Mouse (Mus musculus) liver, embryonic 16.5 days (tissue): Measurements from ENCODE around the gene Ccdc171. TPM values are rescaled to one million over a fixed set of nuclear protein-coding genes. Genes with fewer than 3 reads are reported as not detected.
A peak's percentile ranks its signal among the peaks of the same experiment; 100 is the strongest.
"Not testable (repeated sequence)": the region's sequence is repeated elsewhere in the genome, so short reads cannot be mapped to it uniquely, and the experiment has no call there.

Experiments used
- ATAC-seq: fragments of 200-750 bp; cut with Nextera tagmentation; 2 replicates; pipeline ENCODE4 v1.8.0; 2017; ENCODE audit warnings: low read depth, mild to moderate bottlenecking, moderate number of reproducible peaks, moderate library complexity
- H3K27ac ChIP-seq: fragments of 300-500 bp; sonication (generic); 2 replicates; pipeline ENCODE4 v1.5.1; 2014; ENCODE audit warnings: mild to moderate bottlenecking, low read length
- H3K27me3 ChIP-seq: fragments of 300-500 bp; sonication (generic); 2 replicates; pipeline ENCODE4 v1.6.1; 2014; ENCODE audit warnings: low read depth, low read length, mixed read lengths; ENCODE audit not compliant: control insufficient read depth, insufficient read depth
- H3K36me3 ChIP-seq: fragments of 300-500 bp; sonication (generic); 2 replicates; pipeline ENCODE4 v1.6.1; 2014; ENCODE audit warnings: mild to moderate bottlenecking; ENCODE audit not compliant: control insufficient read depth, insufficient read depth
- H3K4me1 ChIP-seq: fragments of 300-500 bp; sonication (generic); 2 replicates; pipeline ENCODE4 v1.6.1; 2014; ENCODE audit warnings: low read depth, low read length, mixed read lengths; ENCODE audit not compliant: control insufficient read depth
- H3K4me2 ChIP-seq: fragments of 300-500 bp; sonication (generic); 2 replicates; pipeline ENCODE4 v1.6.1; 2014; ENCODE audit warnings: low read depth, low read length, mixed read lengths
- H3K4me3 ChIP-seq: fragments of 300-500 bp; sonication (generic); 2 replicates; pipeline ENCODE4 v1.5.1; 2014; ENCODE audit warnings: low read depth, mild to moderate bottlenecking, low read length
- H3K9ac ChIP-seq: fragments of 300-500 bp; sonication (generic); 2 replicates; pipeline ENCODE4 v1.6.1; 2014; ENCODE audit warnings: low read depth, low read length
- H3K9me3 ChIP-seq: fragments of 300-500 bp; sonication (generic); replicated peaks from 2 replicates; pipeline ENCODE4 v1.6.1; 2016; ENCODE audit warnings: low read length; ENCODE audit not compliant: control insufficient read depth
- WGBS: fragments of 180-500 bp; shearing (Covaris S2); extraction: QIAGEN DNeasy Blood & Tissue Kit; methylation state at CpG from one replicate; pipeline ENCODE4 v1.1.7; 2014; ENCODE audit not compliant: insufficient replicate concordance; 5-methylcytosine and 5-hydroxymethylcytosine counted together
- polyA plus RNA-seq: library from polyadenylated mRNA; unstranded; fragments of >200 nt; fragmentation: Nextera tagmentation; extraction: Ambion mirVana; gene quantifications from 2 replicates; pipeline ENCODE4 v1.2.1, GENCODE M21; 2015

The Ccdc171 gene
- polyA plus RNA-seq, 1 experiment from 2014 or later = 1.0 TPM

GRCm38 (mm10) chr4:83519807-83520206, 5.5 kb upstream of the Ccdc171 start:
- Histone ChIP-seq H3K27me3 (no peaks in the 10 kb centered on the region), H3K4me1 (peaks cover 9% of the 10 kb centered on the region), H3K36me3 (no peaks in the 10 kb centered on the region), H3K9me3 (no peaks in the 10 kb centered on the region), H3K4me2 (no peak overlapping the region), H3K4me3 (no peak overlapping the region), H3K27ac (no peak overlapping the region), H3K9ac (no peak overlapping the region)
- no peak for ATAC-seq

- no peak for ATAC-seq
These were observed 5.0 kb upstream of the Ccdc171 start for GRCm38 (mm10) chr4:83520308-83520707.

GRCm38 (mm10) chr4:83522066-83522465, 3.3 kb upstream of the Ccdc171 start:
- Histone ChIP-seq H3K27ac (no peak overlapping the region), H3K4me2 (no peak overlapping the region), H3K4me3 (no peak overlapping the region), H3K9me3 (no peaks in the 10 kb centered on the region), H3K27me3 (no peaks in the 10 kb centered on the region), H3K36me3 (no peaks in the 10 kb centered on the region), H3K4me1 (peaks cover 22% of the 10 kb centered on the region), H3K9ac (no peak overlapping the region)
- no peak for ATAC-seq
- WGBS = 53% methylated on average over 5 of the region's 5 CpGs

More at GRCm38 (mm10) chr4:83520308-83520707, 5.0 kb upstream of the Ccdc171 start:
- H3K4me3 ChIP-seq = no peak overlapping the region
- no peak overlapping the region for H3K4me2 ChIP-seq
- no peak overlapping the region for H3K27ac ChIP-seq
- H3K4me1 ChIP-seq = peaks cover 10% of the 10 kb centered on the region
- no peaks in the 10 kb centered on the region for H3K9me3 ChIP-seq
- H3K9ac ChIP-seq = no peak overlapping the region
- H3K36me3 ChIP-seq = no peaks in the 10 kb centered on the region
- 74% methylated on average over 4 of the region's 4 CpGs for WGBS
- no peaks in the 10 kb centered on the region for H3K27me3 ChIP-seq

DNA sequence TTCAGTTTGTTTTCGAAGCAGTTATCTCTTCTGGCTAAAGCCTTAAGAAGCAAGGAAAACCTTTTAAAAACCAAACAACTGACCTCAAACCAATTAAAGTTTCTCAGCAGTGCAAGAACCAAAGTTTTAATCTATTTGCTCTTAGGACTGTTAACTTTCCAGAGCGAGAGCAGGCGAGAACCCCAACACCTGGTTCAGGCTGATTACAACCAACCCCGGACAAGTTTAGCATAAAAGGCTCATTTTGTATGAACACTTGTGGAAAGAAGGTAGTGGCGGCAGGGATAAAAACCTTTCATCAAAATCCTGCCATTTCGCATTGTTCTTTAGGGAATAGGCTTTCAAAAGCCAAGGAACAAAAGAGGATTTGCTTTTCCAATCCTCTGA, 896 bp upstream of the Ccdc171 start:
- H3K9ac ChIP-seq = peak overlapping the region; percentile 90
- peak overlapping the region; percentile 84 for H3K27ac ChIP-seq
- no peaks in the 10 kb centered on the region for H3K36me3 ChIP-seq
- H3K4me1 ChIP-seq = peaks cover 25% of the 10 kb centered on the region
- whole genome bisulfite sequencing = 8% methylated on average over 6 of the region's 6 CpGs
- peak overlapping the region; percentile 99 for H3K4me2 ChIP-seq
- 0 out of 2 replicates have a peak, but pooled peaks cover 3% of the 10 kb centered on the region for H3K9me3 ChIP-seq
- H3K27me3 ChIP-seq = no peaks in the 10 kb centered on the region
- ATAC-seq = no peak
- peak overlapping the region; percentile 93 for H3K4me3 ChIP-seq

- Histone ChIP-seq H3K4me2 (peak overlapping the region; percentile 99), H3K4me3 (peak overlapping the region; percentile 93), H3K9me3 (0 out of 2 replicates have a peak, but pooled peaks cover 3% of the 10 kb centered on the region), H3K36me3 (no peaks in the 10 kb centered on the region), H3K27ac (peak overlapping the region; percentile 88), H3K9ac (peak overlapping the region; percentile 83), H3K4me1 (peaks cover 25% of the 10 kb centered on the region), H3K27me3 (no peaks in the 10 kb centered on the region)
- ATAC-seq = peak; percentile 52
- WGBS = 1% methylated on average over 18 of the region's 18 CpGs
These were observed 328 bp downstream of the Ccdc171 start for GRCm38 (mm10) chr4:83525690-83526055.

DNA sequence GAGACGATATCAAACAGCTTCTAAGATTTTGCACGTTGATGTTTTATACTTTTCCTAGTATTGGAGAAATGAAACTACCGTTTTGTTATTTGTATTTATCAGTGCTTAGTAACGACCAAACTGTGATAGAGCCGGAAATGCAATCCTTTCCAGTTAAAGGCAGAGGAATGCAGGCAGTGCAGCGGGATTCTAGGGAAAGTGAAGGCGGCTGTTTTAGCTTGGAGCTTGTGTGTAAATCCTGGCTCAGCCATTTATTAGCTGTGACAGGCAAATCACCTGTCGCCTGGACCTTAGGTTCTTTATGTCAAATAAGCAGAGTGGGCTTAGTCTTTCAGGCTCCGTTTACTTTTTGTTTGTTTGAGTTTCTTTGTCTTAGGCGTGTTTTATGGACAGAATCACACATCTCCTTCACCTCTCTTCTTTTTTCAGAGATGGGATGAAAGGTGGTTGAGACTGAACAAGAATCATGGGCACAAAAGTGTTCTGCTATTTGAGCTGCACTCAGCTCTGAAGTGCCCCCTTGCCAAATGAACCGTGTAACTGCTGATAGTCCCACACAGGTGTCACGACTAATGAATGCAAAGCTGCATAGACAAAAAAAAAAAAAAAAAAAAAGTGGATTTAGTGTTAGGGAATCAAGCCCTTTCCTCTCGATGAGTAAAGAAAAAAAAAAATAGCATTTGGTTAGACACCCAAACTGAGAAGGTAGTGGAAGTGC, 1.1 kb downstream of the Ccdc171 start:
- H3K27ac ChIP-seq = no peak overlapping the region
- no peaks in the 10 kb centered on the region for H3K36me3 ChIP-seq
- H3K4me3 ChIP-seq = peak overlapping the region; percentile 93
- WGBS = 19% methylated on average over 13 of the region's 13 CpGs
- no peak for ATAC-seq
- H3K4me1 ChIP-seq = peaks cover 25% of the 10 kb centered on the region
- H3K27me3 ChIP-seq = no peaks in the 10 kb centered on the region
- no peak overlapping the region; the same call in 1 of the 2 replicates for H3K9ac ChIP-seq
- H3K9me3 ChIP-seq = 0 out of 2 replicates have a peak, but pooled peaks cover 3% of the 10 kb centered on the region
- H3K4me2 ChIP-seq = peak overlapping the region; percentile 99

DNA sequence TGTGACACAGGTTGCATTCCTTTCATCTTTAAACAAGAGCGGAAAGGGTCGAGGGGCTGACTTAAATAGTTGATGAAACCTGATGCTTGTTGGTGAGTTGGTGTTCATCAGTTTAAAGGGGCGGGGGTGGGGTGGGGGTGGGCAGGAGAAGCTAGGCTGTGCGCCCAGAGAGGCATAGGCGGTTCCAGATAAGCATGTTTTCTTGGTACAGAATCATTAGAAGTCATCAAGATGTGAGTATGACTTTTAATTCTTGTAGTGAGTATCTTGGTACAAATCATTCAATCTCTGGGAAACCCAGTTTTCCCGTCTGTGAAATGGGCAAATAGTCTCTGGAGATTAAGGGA, 1.6 kb downstream of the Ccdc171 start:
- no peak overlapping the region for H3K9ac ChIP-seq

DNA sequence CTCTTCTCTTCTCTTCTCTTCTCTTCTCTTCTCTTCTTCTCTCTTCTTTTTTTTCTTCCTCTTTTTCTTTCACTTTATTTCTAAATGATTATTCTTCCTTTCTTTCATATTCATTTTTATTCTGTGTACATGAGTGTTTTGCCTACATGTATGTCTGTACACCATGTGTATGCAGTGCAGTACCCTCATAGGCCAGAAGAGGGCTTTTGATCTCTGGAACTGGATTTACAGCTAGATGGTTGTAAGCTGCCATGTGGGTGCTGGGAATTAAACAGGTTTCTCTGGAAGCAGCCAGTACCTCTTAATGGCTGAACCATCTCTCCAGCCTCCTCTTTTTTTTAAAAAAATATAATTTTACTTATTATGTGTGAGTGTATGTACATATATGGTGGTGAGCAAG, 2.6 kb downstream of the Ccdc171 start:
- Histone ChIP-seq H3K4me2 (no peak overlapping the region), H3K9ac (no peak overlapping the region), H3K27me3 (no peaks in the 10 kb centered on the region), H3K27ac (no peak overlapping the region), H3K36me3 (no peaks in the 10 kb centered on the region), H3K9me3 (0 out of 2 replicates have a peak, but pooled peaks cover 3% of the 10 kb centered on the region), H3K4me1 (peaks cover 25% of the 10 kb centered on the region), H3K4me3 (no peak overlapping the region)
- ATAC-seq = no peak

More for the DNA sequence above, 1.6 kb downstream of the Ccdc171 start:
- no peaks in the 10 kb centered on the region for H3K27me3 ChIP-seq
- ATAC-seq = no peak
- H3K4me2 ChIP-seq = 0 out of 2 replicates have a peak overlapping the region, but pooled peaks have one; percentile 99
- peaks cover 25% of the 10 kb centered on the region for H3K4me1 ChIP-seq
- H3K9me3 ChIP-seq = 0 out of 2 replicates have a peak, but pooled peaks cover 3% of the 10 kb centered on the region
- 29% methylated on average over 6 of the region's 6 CpGs for WGBS
- H3K36me3 ChIP-seq = no peaks in the 10 kb centered on the region
- no peak overlapping the region for H3K27ac ChIP-seq
- H3K4me3 ChIP-seq = no peak overlapping the region

GRCm38 (mm10) chr4:83530060-83530459, 4.7 kb downstream of the Ccdc171 start:
- WGBS = 82% methylated on average over 4 of the region's 4 CpGs

More at GRCm38 (mm10) chr4:83530060-83530459, 4.7 kb downstream of the Ccdc171 start:
- peaks cover 15% of the 10 kb centered on the region for H3K4me1 ChIP-seq
- not testable (repeated sequence) for H3K27ac ChIP-seq, H3K9me3 ChIP-seq, ATAC-seq, H3K36me3 ChIP-seq, H3K9ac ChIP-seq, H3K4me2 ChIP-seq, H3K4me3 ChIP-seq, H3K27me3 ChIP-seq
